Mouse (Mus musculus): ENCODE results near the gene Map4. TPM values are rescaled to one million over a fixed set of nuclear protein-coding genes. Genes with fewer than 3 reads are reported as not detected.
"Not testable (repeated sequence)": the region's sequence is repeated elsewhere in the genome, so short reads cannot be mapped to it uniquely, and the experiment has no call there.

The Map4 gene
- polyA plus RNA-seq, 1 experiment from 2014 or later, result 78.9 TPM

DNA sequence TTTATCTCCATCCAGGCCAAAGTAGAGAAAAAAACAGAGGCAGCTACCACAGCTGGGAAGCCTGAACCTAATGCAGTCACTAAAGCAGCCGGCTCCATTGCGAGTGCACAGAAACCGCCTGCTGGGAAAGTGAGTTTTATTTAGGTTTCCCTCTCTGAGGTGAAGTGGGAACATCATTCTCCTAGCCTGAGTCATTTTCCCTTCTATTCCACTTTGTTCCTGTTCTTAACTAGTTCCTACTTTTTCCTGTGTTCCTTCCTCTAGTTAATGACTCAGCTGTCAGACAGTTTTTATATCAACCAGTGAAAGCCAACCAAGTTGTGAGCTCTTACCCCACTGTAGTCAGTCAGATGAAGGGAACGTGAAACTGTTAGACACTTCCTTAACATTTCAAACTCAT, 139.8 kb downstream of the Map4 start:
- H3K27ac ChIP-seq (ENCODE audit: low read depth, low read length), result no peak overlapping the region
- H3K9me3 ChIP-seq (ENCODE audit: control insufficient read depth, low read length), result no peaks in the 10 kb centered on the region
- no peak for ATAC-seq (ENCODE audit: low FRiP score)
- 0 out of 2 replicates have a peak, but pooled peaks cover 2% of the 10 kb centered on the region for H3K36me3 ChIP-seq (ENCODE audit: control insufficient read depth, insufficient read depth, low read length)
- no peak for DNase-seq (ENCODE audit: low spot score)
- no peak overlapping the region for H3K4me2 ChIP-seq (replicated peaks; ENCODE audit: low read depth, low read length)
- 92% methylated on average over 4 of the region's 4 CpGs for WGBS
- no peaks in the 10 kb centered on the region for H3K4me1 ChIP-seq (replicated peaks; ENCODE audit: control insufficient read depth, insufficient read depth, low read length)
- H3K27me3 ChIP-seq (ENCODE audit: control insufficient read depth, insufficient read depth, low read length), result no peaks in the 10 kb centered on the region
- H3K4me3 ChIP-seq (ENCODE audit: low read depth, low read length), result no peak overlapping the region
- H3K9ac ChIP-seq (ENCODE audit: low read depth, low read length), result no peak overlapping the region

DNA sequence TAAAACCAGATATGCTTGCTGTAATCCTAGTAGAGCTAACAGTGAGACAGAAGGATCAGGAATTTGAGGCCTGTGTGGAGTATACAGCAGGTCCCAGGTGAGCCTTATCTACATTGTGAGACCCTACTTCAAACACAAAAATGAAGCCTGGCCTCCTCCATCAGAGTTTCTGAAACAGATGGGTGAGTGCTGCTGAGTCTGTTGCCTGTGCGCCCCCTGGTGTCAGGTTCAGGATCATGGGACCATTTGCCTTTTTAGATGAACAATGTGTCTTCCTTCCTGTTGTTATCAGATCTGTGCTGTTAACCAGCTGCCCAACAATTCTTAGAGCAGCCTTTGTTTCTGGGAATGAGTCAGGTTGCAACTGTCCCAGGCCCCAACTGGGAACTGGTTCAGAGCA, 140.6 kb downstream of the Map4 start:
- Histone ChIP-seq H3K4me2 (replicated peaks; ENCODE audit: low read depth, low read length) (no peak overlapping the region), H3K27me3 (ENCODE audit: control insufficient read depth, insufficient read depth, low read length) (no peaks in the 10 kb centered on the region), H3K9me3 (ENCODE audit: control insufficient read depth, low read length) (no peaks in the 10 kb centered on the region), H3K4me1 (replicated peaks; ENCODE audit: control insufficient read depth, insufficient read depth, low read length) (no peaks in the 10 kb centered on the region), H3K9ac (ENCODE audit: low read depth, low read length) (no peak overlapping the region), H3K27ac (ENCODE audit: low read depth, low read length) (no peak overlapping the region), H3K4me3 (ENCODE audit: low read depth, low read length) (no peak overlapping the region), H3K36me3 (ENCODE audit: control insufficient read depth, insufficient read depth, low read length) (0 out of 2 replicates have a peak, but pooled peaks cover 2% of the 10 kb centered on the region)
- DNase-seq (ENCODE audit: low spot score) (peak; percentile 87), ATAC-seq (ENCODE audit: low FRiP score) (peak; percentile 33; the same call in 1 of the 2 replicates)
- 6% methylated on average over 1 of the region's 1 CpGs for WGBS

DNA sequence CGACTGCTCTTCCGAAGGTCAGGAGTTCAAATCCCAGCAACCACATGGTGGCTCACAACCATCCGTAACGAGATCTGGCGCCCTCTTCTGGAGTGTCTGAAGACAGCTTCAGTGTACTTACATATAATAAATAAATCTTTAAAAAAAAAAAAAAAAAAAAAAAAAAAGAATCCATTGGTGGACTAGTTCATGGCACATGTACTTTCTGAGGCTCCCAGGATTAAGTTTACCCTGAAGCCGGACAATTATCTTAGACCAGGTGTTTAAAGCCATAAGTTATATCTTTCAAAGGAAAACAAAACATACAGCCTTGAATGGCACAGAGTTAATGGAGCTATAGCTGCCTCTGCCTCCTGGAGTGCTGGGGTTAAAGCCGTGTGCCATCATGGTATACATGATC, 145.2 kb downstream of the Map4 start:
- not testable (repeated sequence) for H3K27ac ChIP-seq (ENCODE audit: low read depth, low read length); H3K36me3 ChIP-seq (ENCODE audit: control insufficient read depth, insufficient read depth, low read length); DNase-seq (ENCODE audit: low spot score); H3K9me3 ChIP-seq (ENCODE audit: control insufficient read depth, low read length); H3K4me3 ChIP-seq (ENCODE audit: low read depth, low read length); ATAC-seq (ENCODE audit: low FRiP score); H3K27me3 ChIP-seq (ENCODE audit: control insufficient read depth, insufficient read depth, low read length); H3K9ac ChIP-seq (ENCODE audit: low read depth, low read length); H3K4me2 ChIP-seq (replicated peaks; ENCODE audit: low read depth, low read length); H3K4me1 ChIP-seq (replicated peaks; ENCODE audit: control insufficient read depth, insufficient read depth, low read length)
- WGBS, result 83% methylated on average over 4 of the region's 7 CpGs

DNA sequence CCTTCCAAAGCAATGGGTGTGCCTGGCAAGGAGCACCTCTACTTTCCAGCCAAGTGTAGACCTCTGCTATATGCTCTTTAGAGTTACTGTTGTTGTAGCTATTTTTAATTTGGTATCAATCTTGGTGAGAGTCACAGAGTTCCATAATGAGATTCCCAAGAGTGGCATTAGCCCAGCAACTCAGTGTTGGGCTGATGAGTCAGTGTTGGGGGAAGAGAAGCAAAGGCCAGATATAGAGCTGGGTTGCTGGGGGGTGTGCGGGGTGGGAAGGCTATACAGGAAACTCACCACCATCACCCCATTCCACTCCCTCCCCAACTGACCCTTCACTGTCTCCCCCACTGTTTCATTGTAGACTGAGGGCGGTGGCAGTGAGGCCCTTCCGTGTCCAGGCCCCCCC, 149.8 kb downstream of the Map4 start:
- Histone ChIP-seq H3K27ac (ENCODE audit: low read depth, low read length) (no peak overlapping the region), H3K9me3 (ENCODE audit: control insufficient read depth, low read length) (no peaks in the 10 kb centered on the region), H3K36me3 (ENCODE audit: control insufficient read depth, insufficient read depth, low read length) (peaks cover 9% of the 10 kb centered on the region; the same call in 1 of the 2 replicates), H3K9ac (ENCODE audit: low read depth, low read length) (no peak overlapping the region), H3K4me1 (replicated peaks; ENCODE audit: control insufficient read depth, insufficient read depth, low read length) (no peaks in the 10 kb centered on the region), H3K4me2 (replicated peaks; ENCODE audit: low read depth, low read length) (no peak overlapping the region), H3K4me3 (ENCODE audit: low read depth, low read length) (no peak overlapping the region), H3K27me3 (ENCODE audit: control insufficient read depth, insufficient read depth, low read length) (no peaks in the 10 kb centered on the region)
- DNase-seq (ENCODE audit: low spot score), result no peak
- WGBS, result 82% methylated on average over 3 of the region's 3 CpGs
- no peak for ATAC-seq (ENCODE audit: low FRiP score)

DNA sequence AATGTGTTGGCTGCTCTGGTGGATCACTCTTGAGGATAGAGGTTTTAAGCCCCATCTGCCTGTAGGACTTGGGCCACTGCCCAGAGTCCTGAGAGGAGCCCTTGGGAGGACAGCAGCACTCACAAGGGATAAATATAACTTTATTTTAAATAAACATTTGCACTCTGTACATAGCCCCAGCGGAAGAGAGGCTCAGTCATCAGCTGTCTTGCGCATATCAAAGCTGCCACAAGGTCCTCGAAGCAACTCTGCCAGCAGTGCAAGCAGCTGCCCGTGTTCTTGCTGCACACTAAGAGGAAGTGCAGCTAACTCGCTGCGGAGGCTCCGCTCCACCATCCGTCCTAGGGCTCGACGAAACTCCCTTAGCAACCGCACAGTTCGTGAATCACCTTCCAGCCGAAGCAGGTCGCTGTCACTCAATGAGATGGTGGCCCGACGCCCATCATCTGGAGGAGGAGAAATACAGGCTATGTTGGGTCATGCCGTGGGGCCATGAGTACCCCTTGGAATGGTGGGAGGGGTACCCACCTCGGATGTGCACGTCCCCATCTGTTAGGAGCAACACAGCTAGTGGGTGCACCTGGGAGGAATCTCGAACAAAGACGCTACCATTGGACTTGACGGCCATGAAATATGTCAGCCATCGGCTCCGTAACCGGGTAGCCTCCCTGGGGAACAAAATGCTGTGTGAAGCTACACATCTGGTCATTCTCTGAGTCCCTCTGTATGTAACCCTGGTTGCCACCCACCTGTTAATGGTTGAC, 153.1 kb downstream of the Map4 start:
- 93% methylated on average over 25 of the region's 25 CpGs for WGBS
- no peak for DNase-seq (ENCODE audit: low spot score)
- no peaks in the 10 kb centered on the region for H3K4me1 ChIP-seq (replicated peaks; ENCODE audit: control insufficient read depth, insufficient read depth, low read length)
- H3K36me3 ChIP-seq (ENCODE audit: control insufficient read depth, insufficient read depth, low read length), result peaks cover 24% of the 10 kb centered on the region
- H3K27ac ChIP-seq (ENCODE audit: low read depth, low read length), result no peak overlapping the region
- ATAC-seq (ENCODE audit: low FRiP score), result no peak
- H3K4me3 ChIP-seq (ENCODE audit: low read depth, low read length), result no peak overlapping the region
- H3K27me3 ChIP-seq (ENCODE audit: control insufficient read depth, insufficient read depth, low read length), result no peaks in the 10 kb centered on the region
- no peak overlapping the region for H3K4me2 ChIP-seq (replicated peaks; ENCODE audit: low read depth, low read length)
- H3K9me3 ChIP-seq (ENCODE audit: control insufficient read depth, low read length), result no peaks in the 10 kb centered on the region
- no peak overlapping the region for H3K9ac ChIP-seq (ENCODE audit: low read depth, low read length)

DNA sequence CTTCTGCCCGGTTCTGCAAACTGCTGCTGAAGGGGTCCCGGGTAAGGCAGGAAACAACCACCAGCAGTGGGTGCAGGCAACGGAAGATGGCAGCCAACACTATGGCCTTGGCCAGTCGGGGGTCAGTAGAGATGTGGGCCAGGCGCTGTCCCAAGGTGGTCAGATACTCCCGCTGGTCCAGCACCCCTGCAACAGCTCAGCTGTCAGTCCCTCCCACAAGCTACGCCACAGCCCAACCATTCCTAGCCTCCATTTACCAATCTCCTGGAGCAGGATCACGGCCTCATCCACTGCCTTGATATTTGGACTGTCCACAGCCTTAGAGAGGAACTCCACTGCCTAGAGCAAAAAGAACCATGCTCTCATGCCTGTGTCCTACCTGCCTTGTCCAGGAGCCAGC, 154.4 kb downstream of the Map4 start:
- H3K4me1 ChIP-seq (replicated peaks; ENCODE audit: control insufficient read depth, insufficient read depth, low read length), result no peaks in the 10 kb centered on the region
- peaks cover 26% of the 10 kb centered on the region for H3K36me3 ChIP-seq (ENCODE audit: control insufficient read depth, insufficient read depth, low read length)
- no peaks in the 10 kb centered on the region for H3K27me3 ChIP-seq (ENCODE audit: control insufficient read depth, insufficient read depth, low read length)
- H3K9ac ChIP-seq (ENCODE audit: low read depth, low read length), result no peak overlapping the region
- no peaks in the 10 kb centered on the region for H3K9me3 ChIP-seq (ENCODE audit: control insufficient read depth, low read length)
- DNase-seq (ENCODE audit: low spot score) (no peak), ATAC-seq (ENCODE audit: low FRiP score) (no peak)
- 93% methylated on average over 8 of the region's 8 CpGs for WGBS
- no peak overlapping the region for H3K4me2 ChIP-seq (replicated peaks; ENCODE audit: low read depth, low read length)
- H3K4me3 ChIP-seq (ENCODE audit: low read depth, low read length), result no peak overlapping the region
- no peak overlapping the region for H3K27ac ChIP-seq (ENCODE audit: low read depth, low read length)

DNA sequence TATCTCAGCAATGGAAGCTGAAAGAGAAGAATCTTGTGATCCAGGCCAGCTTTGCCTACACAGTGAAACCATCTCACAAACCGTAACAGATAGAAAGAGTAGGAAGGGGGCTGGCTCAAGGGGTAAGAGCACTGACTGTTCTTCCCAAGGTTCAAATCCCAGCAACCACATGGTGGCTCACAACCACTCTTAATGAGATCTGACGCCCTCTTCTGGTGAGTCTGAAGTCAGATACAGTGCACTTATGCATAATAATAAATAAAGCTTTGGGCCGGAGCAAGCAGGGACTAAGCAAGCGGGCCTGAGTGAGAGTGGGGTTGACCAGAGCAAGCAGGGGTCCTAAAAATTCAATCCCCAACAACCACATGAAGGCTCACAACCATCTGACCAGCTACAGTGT, 162.0 kb downstream of the Map4 start:
- H3K9ac ChIP-seq (ENCODE audit: low read depth, low read length), result no peak overlapping the region
- no peaks in the 10 kb centered on the region for H3K27me3 ChIP-seq (ENCODE audit: control insufficient read depth, insufficient read depth, low read length)
- no peak overlapping the region for H3K4me2 ChIP-seq (replicated peaks; ENCODE audit: low read depth, low read length)
- no peak for ATAC-seq (ENCODE audit: low FRiP score)
- no peak for DNase-seq (ENCODE audit: low spot score)
- no peak overlapping the region for H3K27ac ChIP-seq (ENCODE audit: low read depth, low read length)
- H3K9me3 ChIP-seq (ENCODE audit: control insufficient read depth, low read length), result no peaks in the 10 kb centered on the region
- 85% methylated on average over 4 of the region's 4 CpGs for WGBS
- no peaks in the 10 kb centered on the region for H3K4me1 ChIP-seq (replicated peaks; ENCODE audit: control insufficient read depth, insufficient read depth, low read length)
- no peak overlapping the region for H3K4me3 ChIP-seq (ENCODE audit: low read depth, low read length)
- peaks cover 22% of the 10 kb centered on the region; the same call in 1 of the 2 replicates for H3K36me3 ChIP-seq (ENCODE audit: control insufficient read depth, insufficient read depth, low read length)

DNA sequence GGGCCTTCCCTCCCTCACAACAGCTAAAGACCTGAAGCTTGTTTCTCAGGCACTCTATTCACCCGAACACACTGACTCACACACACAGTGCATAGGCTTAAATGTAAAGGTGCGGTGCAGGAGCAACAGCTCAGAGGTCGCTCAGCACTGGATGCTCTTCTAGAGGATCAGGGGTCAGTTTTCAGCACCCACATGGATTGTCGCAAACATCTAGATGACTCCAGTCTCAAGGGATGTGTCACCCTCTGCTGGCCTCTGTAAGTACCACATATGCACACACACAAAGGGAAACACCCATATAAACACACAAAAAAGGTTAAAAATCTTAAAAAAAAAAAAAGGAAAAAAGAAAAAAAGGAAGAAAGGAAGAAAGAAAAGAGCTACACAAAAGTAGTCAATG, 163.5 kb downstream of the Map4 start:
- H3K9me3 ChIP-seq (ENCODE audit: control insufficient read depth, low read length), result no peaks in the 10 kb centered on the region
- no peaks in the 10 kb centered on the region for H3K27me3 ChIP-seq (ENCODE audit: control insufficient read depth, insufficient read depth, low read length)
- H3K4me2 ChIP-seq (replicated peaks; ENCODE audit: low read depth, low read length), result no peak overlapping the region
- peaks cover 25% of the 10 kb centered on the region for H3K36me3 ChIP-seq (ENCODE audit: control insufficient read depth, insufficient read depth, low read length)
- DNase-seq (ENCODE audit: low spot score) (no peak), ATAC-seq (ENCODE audit: low FRiP score) (no peak)
- no peak overlapping the region for H3K27ac ChIP-seq (ENCODE audit: low read depth, low read length)
- H3K4me1 ChIP-seq (replicated peaks; ENCODE audit: control insufficient read depth, insufficient read depth, low read length), result no peaks in the 10 kb centered on the region
- no peak overlapping the region for H3K4me3 ChIP-seq (ENCODE audit: low read depth, low read length)
- H3K9ac ChIP-seq (ENCODE audit: low read depth, low read length), result no peak overlapping the region
- 92% methylated on average over 4 of the region's 4 CpGs for WGBS

DNA sequence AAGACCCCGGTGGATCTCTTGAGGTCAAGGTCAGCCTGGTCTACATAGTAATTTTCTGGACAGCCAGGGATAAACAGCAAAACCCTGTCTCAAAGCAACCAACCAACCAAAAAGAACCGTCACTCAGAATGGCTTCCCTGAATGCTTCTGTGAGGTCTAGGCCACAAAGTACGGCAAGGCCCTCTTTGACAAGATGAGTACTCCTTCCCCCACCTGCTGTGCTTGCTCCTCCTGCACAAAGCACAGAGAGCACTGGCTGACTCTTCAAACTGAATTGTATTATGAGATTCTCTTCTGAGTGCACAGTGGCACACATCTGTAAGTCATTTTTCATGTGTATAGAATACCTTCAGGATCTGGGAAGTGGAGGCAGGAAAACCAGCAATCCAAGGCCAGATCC, 166.5 kb downstream of the Map4 start:
- H3K27ac ChIP-seq (ENCODE audit: low read depth, low read length), result no peak overlapping the region
- H3K9me3 ChIP-seq (ENCODE audit: control insufficient read depth, low read length), result no peaks in the 10 kb centered on the region
- no peaks in the 10 kb centered on the region for H3K27me3 ChIP-seq (ENCODE audit: control insufficient read depth, insufficient read depth, low read length)
- no peaks in the 10 kb centered on the region; the same call in 1 of the 2 replicates for H3K4me1 ChIP-seq (replicated peaks; ENCODE audit: control insufficient read depth, insufficient read depth, low read length)
- no peak overlapping the region for H3K4me3 ChIP-seq (ENCODE audit: low read depth, low read length)
- H3K36me3 ChIP-seq (ENCODE audit: control insufficient read depth, insufficient read depth, low read length), result peaks cover 10% of the 10 kb centered on the region
- no peak overlapping the region for H3K4me2 ChIP-seq (replicated peaks; ENCODE audit: low read depth, low read length)
- H3K9ac ChIP-seq (ENCODE audit: low read depth, low read length), result no peak overlapping the region
- no peak for ATAC-seq (ENCODE audit: low FRiP score)
- DNase-seq (ENCODE audit: low spot score), result no peak
- WGBS, result 83% methylated on average over 3 of the region's 3 CpGs
